Mouse (Mus musculus) midbrain, embryonic 16.5 days (tissue): ENCODE results near the gene Gphb5. TPM values are rescaled to one million over a fixed set of nuclear protein-coding genes. Genes with fewer than 3 reads are reported as not detected.

Experiments used
- ATAC-seq: fragments of 200-750 bp; cut with Nextera tagmentation; 2 replicates; pipeline ENCODE4 v1.8.0; 2017; ENCODE audit warnings: moderate TSS enrichment
- H3K27ac ChIP-seq: fragments of 300-500 bp; sonication (generic); 2 replicates; pipeline ENCODE4 v1.5.1; 2014; ENCODE audit warnings: mild to moderate bottlenecking, low read length, mixed read lengths
- H3K27me3 ChIP-seq: fragments of 300-500 bp; sonication (generic); 2 replicates; pipeline ENCODE4 v1.6.1; 2014; ENCODE audit warnings: low read depth, low read length, mixed read lengths; ENCODE audit not compliant: control insufficient read depth, insufficient read depth
- H3K36me3 ChIP-seq: fragments of 300-500 bp; sonication (generic); 2 replicates; pipeline ENCODE4 v1.6.1; 2014; ENCODE audit warnings: mild to moderate bottlenecking, low read length, moderate library complexity, mixed read lengths; ENCODE audit not compliant: control insufficient read depth, insufficient read depth
- H3K4me1 ChIP-seq: fragments of 300-500 bp; sonication (generic); 2 replicates; pipeline ENCODE4 v1.6.1; 2014; ENCODE audit warnings: mild to moderate bottlenecking, low read length, mixed read lengths; ENCODE audit not compliant: control insufficient read depth, insufficient read depth
- H3K4me2 ChIP-seq: fragments of 300-500 bp; sonication (generic); 2 replicates; pipeline ENCODE4 v1.6.1; 2014; ENCODE audit warnings: mild to moderate bottlenecking, low read length, mixed read lengths
- H3K4me3 ChIP-seq: fragments of 300-500 bp; sonication (generic); 2 replicates; pipeline ENCODE4 v1.5.1; 2014; ENCODE audit warnings: low read depth, mild to moderate bottlenecking, low read length, moderate library complexity, mixed read lengths
- H3K9ac ChIP-seq: fragments of 300-500 bp; sonication (generic); 2 replicates; pipeline ENCODE4 v1.6.1; 2014; ENCODE audit warnings: low read depth, low read length, mixed read lengths
- H3K9me3 ChIP-seq: fragments of 300-500 bp; sonication (generic); replicated peaks from 2 replicates; pipeline ENCODE4 v1.6.1; 2014; ENCODE audit warnings: mild to moderate bottlenecking, low read length, mixed read lengths; ENCODE audit not compliant: control insufficient read depth, poor library complexity, severe bottlenecking
- WGBS: fragments of 180-500 bp; shearing (Covaris S2); extraction: QIAGEN DNeasy Blood & Tissue Kit; methylation state at CpG from one replicate; pipeline ENCODE4 v1.1.7; 2014; 5-methylcytosine and 5-hydroxymethylcytosine counted together
- polyA plus RNA-seq: library from polyadenylated mRNA; unstranded; fragments of >200 nt; fragmentation: Nextera tagmentation; extraction: Ambion mirVana; gene quantifications from 2 replicates; pipeline ENCODE4 v1.2.1, GENCODE M21; 2015

Gene Gphb5
- polyA plus RNA-seq = not detected in 2 replicates

GRCm38 (mm10) chr12:75416681-75417080 lies at the start of gene Gphb5:
Gphb5 (minus strand) TSS chr12:75416781.
- Histone ChIP-seq H3K4me3 (no peak within 1 kb of the TSS), H3K9ac (no peak within 1 kb of the TSS), H3K27me3 (no peaks in the 10 kb centered on the region), H3K4me1 (no peaks in the 10 kb centered on the region), H3K36me3 (no peaks in the 10 kb centered on the region), H3K4me2 (no peak within 1 kb of the TSS), H3K9me3 (no peaks in the 10 kb centered on the region), H3K27ac (no peak within 1 kb of the TSS)
- WGBS = 94% methylated on average over 4 of the region's 4 CpGs
- no peak for ATAC-seq

DNA sequence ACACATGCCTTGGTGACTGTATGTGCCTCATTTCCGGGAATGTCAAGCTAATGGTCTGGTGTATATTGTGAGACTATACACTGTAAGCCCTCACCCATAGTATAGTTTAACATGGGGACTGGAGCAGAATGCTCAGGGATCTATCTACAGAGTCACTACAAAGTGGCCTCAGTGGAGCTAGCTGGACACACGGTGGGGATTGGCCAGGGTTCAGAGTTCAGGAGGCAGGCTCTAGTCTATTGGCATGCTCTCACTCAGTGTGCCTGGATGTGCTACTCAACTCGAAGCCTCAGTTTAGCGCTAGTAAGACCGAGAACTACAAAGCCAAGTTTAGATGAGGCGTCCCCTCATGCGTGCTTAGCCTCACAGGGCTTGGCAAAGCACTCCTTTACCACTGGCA lies 49.6 kb upstream of the Gphb5 start:
- Histone ChIP-seq H3K9ac (no peak overlapping the region), H3K27ac (no peak overlapping the region), H3K9me3 (no peaks in the 10 kb centered on the region), H3K4me1 (no peaks in the 10 kb centered on the region), H3K4me2 (no peak overlapping the region), H3K27me3 (no peaks in the 10 kb centered on the region), H3K4me3 (no peak overlapping the region), H3K36me3 (peaks cover 11% of the 10 kb centered on the region)
- no peak for ATAC-seq
- 96% methylated on average over 7 of the region's 7 CpGs for WGBS

GRCm38 (mm10) chr12:75464016-75464769 lies 47.6 kb upstream of the Gphb5 start:
- WGBS = 77% methylated on average over 9 of the region's 9 CpGs
- H3K27ac ChIP-seq = no peak overlapping the region
- H3K9me3 ChIP-seq = no peaks in the 10 kb centered on the region
- 0 out of 2 replicates have a peak, but pooled peaks have one; percentile 58 for ATAC-seq
- H3K9ac ChIP-seq = no peak overlapping the region
- H3K36me3 ChIP-seq = peaks cover 18% of the 10 kb centered on the region
- no peaks in the 10 kb centered on the region for H3K4me1 ChIP-seq
- H3K4me3 ChIP-seq = no peak overlapping the region
- H3K4me2 ChIP-seq = no peak overlapping the region
- H3K27me3 ChIP-seq = no peaks in the 10 kb centered on the region

- H3K4me1 ChIP-seq = no peaks in the 10 kb centered on the region
- no peaks in the 10 kb centered on the region for H3K9me3 ChIP-seq
- no peak overlapping the region for H3K4me2 ChIP-seq
- no peak for ATAC-seq
- no peak overlapping the region for H3K27ac ChIP-seq
- WGBS = 82% methylated on average over 5 of the region's 5 CpGs
- peaks cover 14% of the 10 kb centered on the region for H3K36me3 ChIP-seq
- no peak overlapping the region for H3K9ac ChIP-seq
- H3K27me3 ChIP-seq = no peaks in the 10 kb centered on the region
- H3K4me3 ChIP-seq = no peak overlapping the region
Observed at GRCm38 (mm10) chr12:75460561-75460960, 44.0 kb upstream of the Gphb5 start.

- Histone ChIP-seq H3K4me2 (no peak overlapping the region), H3K9me3 (no peaks in the 10 kb centered on the region), H3K27me3 (no peaks in the 10 kb centered on the region), H3K9ac (no peak overlapping the region), H3K4me3 (no peak overlapping the region), H3K36me3 (peaks cover 14% of the 10 kb centered on the region), H3K27ac (no peak overlapping the region), H3K4me1 (no peaks in the 10 kb centered on the region)
- 84% methylated on average over 5 of the region's 5 CpGs for WGBS
- ATAC-seq = no peak
Observed at GRCm38 (mm10) chr12:75459656-75460055, 43.1 kb upstream of the Gphb5 start.

- H3K9ac ChIP-seq = no peak overlapping the region
- no peak overlapping the region for H3K4me3 ChIP-seq
- H3K27me3 ChIP-seq = no peaks in the 10 kb centered on the region
- H3K4me2 ChIP-seq = no peak overlapping the region
- H3K36me3 ChIP-seq = peaks cover 7% of the 10 kb centered on the region
- no peak for ATAC-seq
- no peaks in the 10 kb centered on the region for H3K4me1 ChIP-seq
- WGBS = 93% methylated on average over 6 of the region's 6 CpGs
- no peak overlapping the region for H3K27ac ChIP-seq
- no peaks in the 10 kb centered on the region for H3K9me3 ChIP-seq
Observed at GRCm38 (mm10) chr12:75453441-75453840, 36.9 kb upstream of the Gphb5 start.

GRCm38 (mm10) chr12:75453027-75453426 lies 36.4 kb upstream of the Gphb5 start:
- Histone ChIP-seq H3K27me3 (no peaks in the 10 kb centered on the region), H3K9me3 (no peaks in the 10 kb centered on the region), H3K27ac (no peak overlapping the region), H3K9ac (no peak overlapping the region), H3K4me1 (no peaks in the 10 kb centered on the region), H3K4me2 (no peak overlapping the region), H3K4me3 (no peak overlapping the region), H3K36me3 (peaks cover 7% of the 10 kb centered on the region)
- ATAC-seq = no peak
- WGBS = 82% methylated on average over 4 of the region's 4 CpGs

DNA sequence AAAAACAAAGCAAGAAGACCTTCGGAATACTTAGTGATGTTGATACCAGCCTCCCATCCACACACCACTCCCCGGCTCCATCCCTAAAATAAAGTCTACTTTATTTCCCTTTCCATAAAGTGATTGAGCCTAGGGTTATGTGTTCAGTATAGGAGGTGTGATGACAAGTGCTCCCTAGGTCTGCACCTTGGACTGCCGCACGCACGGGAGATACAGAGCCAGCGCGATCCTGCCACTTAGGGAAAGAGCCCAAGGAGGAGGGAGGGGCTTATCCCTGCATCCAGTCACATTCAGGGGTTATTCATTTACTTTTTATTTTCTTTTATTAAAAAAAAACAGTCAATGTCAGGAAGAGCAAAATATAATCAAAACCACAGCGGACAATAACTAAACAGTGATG lies 34.0 kb upstream of the Gphb5 start:
- Histone ChIP-seq H3K4me1 (no peaks in the 10 kb centered on the region), H3K36me3 (peaks cover 7% of the 10 kb centered on the region), H3K9me3 (no peaks in the 10 kb centered on the region), H3K4me3 (no peak overlapping the region), H3K27me3 (no peaks in the 10 kb centered on the region), H3K4me2 (no peak overlapping the region), H3K9ac (no peak overlapping the region), H3K27ac (no peak overlapping the region)
- ATAC-seq = no peak
- 93% methylated on average over 8 of the region's 8 CpGs for WGBS

DNA sequence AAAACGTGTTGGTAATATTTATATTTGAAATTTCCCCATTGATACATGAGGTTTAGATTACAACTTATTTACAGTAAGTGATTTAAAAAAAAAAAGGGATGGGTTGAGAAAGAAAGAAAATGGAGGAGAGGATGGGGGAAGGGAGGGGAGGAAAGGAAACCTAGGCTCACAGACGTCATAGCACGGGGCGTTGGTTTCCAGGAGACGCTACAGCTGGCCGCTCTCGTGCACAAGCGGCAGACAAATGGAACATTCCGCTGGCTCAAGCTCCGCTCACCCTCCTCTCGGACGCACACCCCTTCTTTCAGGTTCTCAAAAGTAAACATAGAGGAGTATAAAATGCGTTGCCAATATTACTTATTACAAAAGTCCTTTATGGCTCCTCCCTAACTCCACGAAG lies 33.4 kb upstream of the Gphb5 start:
- H3K4me2 ChIP-seq = no peak overlapping the region
- H3K4me3 ChIP-seq = no peak overlapping the region
- no peaks in the 10 kb centered on the region for H3K27me3 ChIP-seq
- H3K27ac ChIP-seq = no peak overlapping the region
- 71% methylated on average over 14 of the region's 14 CpGs for WGBS
- no peaks in the 10 kb centered on the region for H3K4me1 ChIP-seq
- H3K36me3 ChIP-seq = peaks cover 7% of the 10 kb centered on the region
- H3K9ac ChIP-seq = no peak overlapping the region
- no peaks in the 10 kb centered on the region for H3K9me3 ChIP-seq
- ATAC-seq = no peak
